Mouse (Mus musculus): ENCODE results near the gene Ifit2. TPM values are rescaled to one million over a fixed set of nuclear protein-coding genes. Genes with fewer than 3 reads are reported as not detected.

Gene Ifit2
- 12.7 and 12.9 TPM in 2 replicates for polyA plus RNA-seq (2015; fragmentation: Nextera tagmentation; extraction: Ambion mirVana)

DNA sequence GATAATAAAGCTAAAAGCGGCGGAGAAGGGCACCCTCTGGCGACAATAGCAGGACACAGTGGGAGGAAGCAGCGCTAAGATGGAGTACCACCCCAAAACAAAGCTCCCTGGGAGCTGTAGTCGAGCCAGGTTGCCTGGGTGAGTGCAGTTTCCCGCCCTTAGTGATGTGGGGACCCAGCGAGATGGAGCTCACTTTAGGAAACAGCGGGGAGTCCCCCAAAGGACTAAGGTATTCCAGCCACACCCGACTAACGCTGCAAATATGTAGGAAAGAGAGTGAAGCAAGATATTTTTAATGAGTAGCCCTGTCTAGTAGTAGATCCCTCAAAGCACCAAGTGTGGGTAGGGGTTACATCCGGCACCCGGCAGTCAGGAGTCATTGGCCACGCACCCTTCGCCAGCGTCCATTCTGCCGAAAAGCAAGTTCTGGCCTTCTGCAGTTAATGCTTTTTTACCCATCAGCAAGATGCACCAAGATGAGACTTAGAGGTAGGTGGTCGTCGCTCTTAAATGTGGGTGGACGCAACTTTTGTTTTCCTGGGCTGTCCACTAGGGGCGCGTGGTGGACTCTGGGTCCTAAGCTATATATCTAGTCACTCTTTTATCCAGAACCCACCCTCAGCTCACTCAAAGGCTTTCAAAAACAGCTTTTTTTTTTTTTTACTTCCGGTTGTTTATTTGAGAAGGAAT, at the start of gene Ifit2:
Gene Ifit2 (plus strand): TSS at position 161 of the 690 bp plus-strand sequence.
- under 1% methylated on average over 22 of the region's 22 CpGs for WGBS
- peak within 1 kb of the TSS; percentile 69 for H3K4me2 ChIP-seq
- no peaks in the 10 kb centered on the region for H3K9me3 ChIP-seq
- no peaks in the 10 kb centered on the region for H3K27me3 ChIP-seq
- ATAC-seq (ENCODE audit: borderline replicate concordance, extremely low read depth, low FRiP score, low TSS enrichment), result peak; percentile 91
- H3K9ac ChIP-seq, result peak within 1 kb of the TSS; percentile 38
- H3K27ac ChIP-seq, result peak within 1 kb of the TSS; percentile 84
- H3K4me1 ChIP-seq, result peaks cover 27% of the 10 kb centered on the region
- H3K36me3 ChIP-seq, result no peaks in the 10 kb centered on the region
- peak within 1 kb of the TSS; percentile 52 for H3K4me3 ChIP-seq

- Histone ChIP-seq H3K9ac (no peak overlapping the region), H3K27me3 (no peaks in the 10 kb centered on the region), H3K4me1 (no peaks in the 10 kb centered on the region), H3K9me3 (no peaks in the 10 kb centered on the region), H3K4me3 (no peak overlapping the region), H3K27ac (no peak overlapping the region), H3K4me2 (no peak overlapping the region), H3K36me3 (no peaks in the 10 kb centered on the region)
- ATAC-seq (ENCODE audit: borderline replicate concordance, extremely low read depth, low FRiP score, low TSS enrichment), result peak; percentile 59
- WGBS, result 32% methylated on average over 4 of the region's 4 CpGs
Observed at GRCm38 (mm10) chr19:34500763-34501162, 49.7 kb upstream of the Ifit2 start.

DNA sequence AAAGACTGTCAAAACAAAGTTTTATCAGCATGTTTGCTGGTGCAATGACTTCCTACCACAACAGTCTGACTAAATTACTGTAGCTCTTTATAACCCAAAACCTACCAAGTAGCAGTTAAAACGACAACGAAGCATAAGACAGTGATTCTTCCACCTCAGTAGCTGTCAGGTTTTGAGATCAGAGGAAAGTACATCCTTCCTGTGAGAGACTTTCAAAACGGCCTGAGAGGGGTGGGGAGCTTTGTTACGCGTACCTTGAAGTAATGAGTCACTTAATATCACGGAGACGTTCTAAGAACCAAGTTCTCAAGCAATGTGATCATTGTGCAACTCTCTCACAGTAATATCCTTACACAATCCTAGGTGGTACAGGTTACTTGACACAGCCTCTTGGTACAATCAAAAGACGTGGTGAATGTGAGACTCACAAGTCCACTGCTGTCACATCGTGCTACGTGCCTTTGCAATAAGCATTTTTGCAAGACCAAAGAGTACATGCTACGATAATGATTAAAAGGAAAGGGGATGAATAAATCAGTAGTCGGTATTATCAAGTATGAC, 45.3 kb upstream of the Ifit2 start:
- Histone ChIP-seq H3K4me2 (no peak overlapping the region), H3K4me1 (0 out of 2 replicates have a peak, but pooled peaks cover 4% of the 10 kb centered on the region), H3K36me3 (0 out of 2 replicates have a peak, but pooled peaks cover 11% of the 10 kb centered on the region), H3K9me3 (no peaks in the 10 kb centered on the region), H3K4me3 (no peak overlapping the region), H3K9ac (no peak overlapping the region), H3K27ac (no peak overlapping the region), H3K27me3 (no peaks in the 10 kb centered on the region)
- WGBS, result 73% methylated on average over 12 of the region's 12 CpGs
- ATAC-seq (ENCODE audit: borderline replicate concordance, extremely low read depth, low FRiP score, low TSS enrichment), result no peak

GRCm38 (mm10) chr19:34510717-34511116, 39.8 kb upstream of the Ifit2 start:
- ATAC-seq (ENCODE audit: borderline replicate concordance, extremely low read depth, low FRiP score, low TSS enrichment), result no peak
- H3K4me3 ChIP-seq, result no peak overlapping the region
- WGBS, result 52% methylated on average over 5 of the region's 5 CpGs
- no peak overlapping the region for H3K4me2 ChIP-seq
- H3K9me3 ChIP-seq, result no peaks in the 10 kb centered on the region
- 0 out of 2 replicates have a peak, but pooled peaks cover 16% of the 10 kb centered on the region for H3K36me3 ChIP-seq
- H3K27me3 ChIP-seq, result no peaks in the 10 kb centered on the region
- H3K4me1 ChIP-seq, result 0 out of 2 replicates have a peak, but pooled peaks cover 7% of the 10 kb centered on the region
- H3K9ac ChIP-seq, result no peak overlapping the region
- H3K27ac ChIP-seq, result no peak overlapping the region

DNA sequence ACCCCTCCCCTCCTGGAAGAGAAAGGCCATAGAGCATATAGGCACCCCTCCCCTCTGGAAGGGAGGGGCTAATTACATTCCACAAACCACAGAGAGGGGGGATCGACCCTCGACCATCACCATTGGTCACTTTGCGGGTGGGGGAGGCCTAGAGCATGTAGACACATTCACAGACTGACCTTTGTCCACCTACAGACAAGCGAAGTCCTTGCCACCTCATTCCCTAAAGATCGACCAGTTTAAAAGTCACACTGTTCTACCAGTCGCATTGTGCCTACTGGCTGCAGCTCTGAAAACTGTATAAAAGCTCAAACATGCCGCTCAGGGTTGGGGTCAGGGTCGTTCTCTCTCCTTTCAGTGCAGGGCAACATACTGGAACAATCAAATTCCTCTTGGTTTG, 39.0 kb upstream of the Ifit2 start:
- no peak for ATAC-seq (ENCODE audit: borderline replicate concordance, extremely low read depth, low FRiP score, low TSS enrichment)
- H3K9ac ChIP-seq, result no peak overlapping the region
- 45% methylated on average over 8 of the region's 8 CpGs for WGBS
- no peak overlapping the region for H3K27ac ChIP-seq
- H3K4me1 ChIP-seq, result 0 out of 2 replicates have a peak, but pooled peaks cover 5% of the 10 kb centered on the region
- H3K36me3 ChIP-seq, result 0 out of 2 replicates have a peak, but pooled peaks cover 15% of the 10 kb centered on the region
- H3K4me3 ChIP-seq, result no peak overlapping the region
- no peaks in the 10 kb centered on the region for H3K27me3 ChIP-seq
- no peak overlapping the region for H3K4me2 ChIP-seq
- H3K9me3 ChIP-seq, result no peaks in the 10 kb centered on the region

DNA sequence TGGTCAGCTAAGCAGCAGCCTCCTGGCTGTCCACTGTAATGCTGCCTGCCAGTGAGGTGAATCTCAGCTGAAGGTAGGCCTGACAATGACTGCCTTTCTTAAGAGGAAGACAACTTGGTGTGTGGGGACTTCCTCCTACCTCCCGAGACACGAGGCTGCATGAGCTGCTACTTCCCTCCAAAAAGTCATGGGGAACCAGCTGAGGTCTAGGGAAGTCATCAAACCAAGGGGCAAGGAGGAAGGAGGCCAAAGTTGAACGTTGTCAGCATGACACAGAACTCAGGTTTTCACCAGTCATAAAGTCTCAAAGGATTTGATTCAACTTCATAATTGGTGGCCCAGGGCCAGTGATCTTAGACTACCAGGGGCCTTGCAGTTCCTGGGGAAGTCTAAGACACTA, 34.8 kb upstream of the Ifit2 start:
- 0 out of 2 replicates have a peak, but pooled peaks cover 2% of the 10 kb centered on the region for H3K4me1 ChIP-seq
- no peak overlapping the region for H3K4me2 ChIP-seq
- no peak overlapping the region for H3K27ac ChIP-seq
- no peak overlapping the region for H3K4me3 ChIP-seq
- ATAC-seq (ENCODE audit: borderline replicate concordance, extremely low read depth, low FRiP score, low TSS enrichment), result no peak
- H3K9ac ChIP-seq, result no peak overlapping the region
- H3K27me3 ChIP-seq, result no peaks in the 10 kb centered on the region
- 0 out of 2 replicates have a peak, but pooled peaks cover 7% of the 10 kb centered on the region for H3K36me3 ChIP-seq
- no peaks in the 10 kb centered on the region for H3K9me3 ChIP-seq
- 74% methylated on average over 3 of the region's 3 CpGs for WGBS

DNA sequence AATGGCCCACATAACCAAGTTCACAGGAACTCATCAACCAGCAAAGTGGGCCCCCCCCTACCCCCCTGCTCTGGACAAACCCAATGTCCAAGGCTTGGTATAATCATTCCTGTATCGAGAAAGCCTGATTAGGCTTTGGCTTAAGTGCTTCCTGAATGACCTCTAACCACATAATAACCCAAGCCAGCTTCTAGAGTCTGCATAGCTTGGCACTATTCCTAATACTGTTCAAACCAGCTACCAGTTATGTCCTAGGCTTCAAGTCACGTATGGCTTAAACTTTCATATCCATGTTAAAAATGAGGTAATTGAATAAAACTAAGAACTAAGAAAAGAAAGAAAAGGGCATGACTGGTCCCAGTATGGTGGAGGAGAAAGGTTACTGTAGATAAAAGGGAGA, 34.1 kb upstream of the Ifit2 start:
- WGBS, result 73% methylated on average over 2 of the region's 2 CpGs
- Histone ChIP-seq H3K9ac (no peak overlapping the region), H3K27me3 (no peaks in the 10 kb centered on the region), H3K9me3 (no peaks in the 10 kb centered on the region), H3K4me1 (no peaks in the 10 kb centered on the region), H3K27ac (no peak overlapping the region), H3K4me2 (no peak overlapping the region), H3K4me3 (no peak overlapping the region), H3K36me3 (0 out of 2 replicates have a peak, but pooled peaks cover 7% of the 10 kb centered on the region)
- no peak for ATAC-seq (ENCODE audit: borderline replicate concordance, extremely low read depth, low FRiP score, low TSS enrichment)

DNA sequence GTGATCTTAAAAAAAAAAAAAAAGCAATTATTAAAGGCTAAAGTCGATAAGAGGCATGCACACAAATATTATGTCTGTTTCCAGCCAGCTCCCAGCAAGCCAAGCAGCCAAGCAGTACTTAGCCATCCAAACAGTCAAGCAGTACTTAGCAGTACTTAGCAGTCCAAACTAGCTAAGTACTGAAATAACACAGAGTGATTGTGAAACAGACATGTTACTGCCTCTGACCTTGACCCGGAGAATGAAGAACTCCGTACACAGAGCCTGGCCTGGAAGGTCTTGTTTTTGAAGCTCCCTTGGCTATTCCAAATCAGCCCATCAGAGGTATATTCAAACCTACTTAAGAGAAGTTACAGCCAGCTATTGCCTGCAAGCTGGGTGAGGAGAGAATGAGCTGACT, 33.3 kb upstream of the Ifit2 start:
- H3K36me3 ChIP-seq, result 0 out of 2 replicates have a peak, but pooled peaks cover 7% of the 10 kb centered on the region
- no peaks in the 10 kb centered on the region; the same call in 1 of the 2 replicates for H3K4me1 ChIP-seq
- H3K4me2 ChIP-seq, result no peak overlapping the region
- no peaks in the 10 kb centered on the region for H3K27me3 ChIP-seq
- ATAC-seq (ENCODE audit: borderline replicate concordance, extremely low read depth, low FRiP score, low TSS enrichment), result no peak
- 84% methylated on average over 3 of the region's 3 CpGs for WGBS
- no peak overlapping the region for H3K9ac ChIP-seq
- no peak overlapping the region for H3K4me3 ChIP-seq
- no peak overlapping the region for H3K27ac ChIP-seq
- H3K9me3 ChIP-seq, result no peaks in the 10 kb centered on the region

GRCm38 (mm10) chr19:34517812-34518594, 32.5 kb upstream of the Ifit2 start:
- H3K27me3 ChIP-seq, result no peaks in the 10 kb centered on the region
- no peak for ATAC-seq (ENCODE audit: borderline replicate concordance, extremely low read depth, low FRiP score, low TSS enrichment)
- H3K4me3 ChIP-seq, result no peak overlapping the region
- H3K27ac ChIP-seq, result no peak overlapping the region
- no peak overlapping the region for H3K4me2 ChIP-seq
- no peak overlapping the region for H3K9ac ChIP-seq
- no peaks in the 10 kb centered on the region for H3K9me3 ChIP-seq
- 0 out of 2 replicates have a peak, but pooled peaks cover 7% of the 10 kb centered on the region for H3K36me3 ChIP-seq
- WGBS, result 87% methylated on average over 13 of the region's 13 CpGs
- no peaks in the 10 kb centered on the region; the same call in 1 of the 2 replicates for H3K4me1 ChIP-seq

DNA sequence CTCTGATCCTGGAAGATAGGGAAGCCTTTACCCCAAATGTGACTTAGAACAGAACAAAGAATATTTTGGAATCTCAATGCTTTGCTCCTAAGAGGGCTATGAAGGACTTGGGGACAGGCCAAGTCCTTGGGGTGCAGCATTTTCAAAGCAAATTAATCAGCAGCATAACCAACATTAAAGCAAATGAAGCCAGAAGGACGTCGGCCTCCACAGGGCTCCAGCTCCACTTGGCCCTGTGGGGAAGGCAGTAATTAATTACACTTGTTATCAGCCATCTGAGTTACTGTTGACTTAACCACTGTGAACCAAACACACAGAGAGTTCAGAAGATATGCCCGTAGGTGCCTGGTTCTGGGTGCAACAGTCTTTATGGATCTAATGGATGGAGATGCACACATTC, 31.7 kb upstream of the Ifit2 start:
- H3K4me1 ChIP-seq, result no peaks in the 10 kb centered on the region; the same call in 1 of the 2 replicates
- H3K4me2 ChIP-seq, result no peak overlapping the region
- H3K4me3 ChIP-seq, result no peak overlapping the region
- H3K36me3 ChIP-seq, result 0 out of 2 replicates have a peak, but pooled peaks cover 7% of the 10 kb centered on the region
- 28% methylated on average over 3 of the region's 3 CpGs for WGBS
- no peak overlapping the region for H3K9ac ChIP-seq
- no peak overlapping the region for H3K27ac ChIP-seq
- H3K9me3 ChIP-seq, result no peaks in the 10 kb centered on the region
- H3K27me3 ChIP-seq, result no peaks in the 10 kb centered on the region
- no peak for ATAC-seq (ENCODE audit: borderline replicate concordance, extremely low read depth, low FRiP score, low TSS enrichment)

- H3K9ac ChIP-seq, result no peak overlapping the region
- no peaks in the 10 kb centered on the region for H3K27me3 ChIP-seq
- 76% methylated on average over 3 of the region's 3 CpGs for WGBS
- H3K4me1 ChIP-seq, result peaks cover 4% of the 10 kb centered on the region; the same call in 1 of the 2 replicates
- no peak for ATAC-seq (ENCODE audit: borderline replicate concordance, extremely low read depth, low FRiP score, low TSS enrichment)
- no peak overlapping the region for H3K4me3 ChIP-seq
- no peaks in the 10 kb centered on the region for H3K9me3 ChIP-seq
- H3K27ac ChIP-seq, result no peak overlapping the region
- no peak overlapping the region for H3K4me2 ChIP-seq
- H3K36me3 ChIP-seq, result 0 out of 2 replicates have a peak, but pooled peaks cover 2% of the 10 kb centered on the region
Observed at GRCm38 (mm10) chr19:34519646-34520045, 30.8 kb upstream of the Ifit2 start.

Data from lung, embryonic 15.5 days (tissue).